ENCODE assay signal across 9 mouse cellular contexts in the genomic region with DNA sequence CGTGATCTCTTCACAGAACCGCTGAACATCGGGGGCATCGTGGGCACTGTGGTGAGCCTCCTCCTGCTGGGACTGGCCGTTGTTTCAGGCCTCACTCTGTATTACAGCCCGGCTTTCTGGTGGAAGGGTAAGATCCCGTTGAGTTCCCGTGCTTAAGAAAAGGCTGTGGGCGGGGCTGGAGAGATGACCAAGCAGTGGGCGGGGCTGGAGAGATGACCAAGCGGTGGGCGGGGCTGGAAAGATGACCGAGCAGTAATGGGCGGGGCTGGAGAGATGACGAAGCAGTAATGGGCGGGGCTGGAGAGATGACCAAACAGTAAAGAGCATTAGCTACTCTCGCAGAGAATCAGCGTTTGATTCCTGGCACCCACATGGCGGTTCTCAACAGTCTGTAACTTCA. TPM values are rescaled to one million over a fixed set of nuclear protein-coding genes. Genes with fewer than 3 reads are reported as not detected.
DNase-seq lines count a peak whose midpoint lies in the region; ATAC-seq and TF ChIP-seq lines count a peak whose summit lies in the region.
"Had no signal": no experiment of that assay in that cellular context is flagged by ENCODE, and none has a peak within 500 bp of the region (broad histone marks: within the 10 kb centered on the region; RNA-seq: fewer than 3 reads in every experiment).

No protein-coding gene starts in this region.

- H3K4me3 ChIP-seq in intestine, embryonic 15.5 days (replicated peaks) = no peak overlapping the region
- H3K4me3 ChIP-seq in liver, adult 2 months (ENCODE audit: insufficient read depth, low read depth, low read length) = no peak overlapping the region
- H3K4me3 ChIP-seq in midbrain, embryonic 14.5 days (replicated peaks; ENCODE audit: low read depth, low read length) = no peak overlapping the region

- 31% methylated on average over 19 of the region's 19 CpGs for WGBS in intestine, embryonic 15.5 days
- 69% methylated on average over 19 of the region's 19 CpGs for WGBS in liver, adult 2 months
- 28% methylated on average over 19 of the region's 19 CpGs for WGBS in midbrain, embryonic 14.5 days

- H3K27ac ChIP-seq in intestine, embryonic 15.5 days = no peak overlapping the region
- no peak overlapping the region for H3K27ac ChIP-seq in liver, adult 2 months (replicated peaks; ENCODE audit: insufficient read depth, low read depth, low read length)
- no peak overlapping the region for H3K27ac ChIP-seq in midbrain, embryonic 14.5 days (replicated peaks; ENCODE audit: low read depth, low read length)
- H3K27ac ChIP-seq: macrophage had no signal

- H3K9ac ChIP-seq in intestine, embryonic 15.5 days = no peak overlapping the region
- H3K9ac ChIP-seq in liver, adult 2 months (ENCODE audit: low read depth, low read length) = no peak overlapping the region
- no peak overlapping the region for H3K9ac ChIP-seq in midbrain, embryonic 14.5 days (replicated peaks; ENCODE audit: low read length)

- no peaks in the 10 kb centered on the region for H3K9me3 ChIP-seq in intestine, embryonic 15.5 days
- H3K9me3 ChIP-seq in midbrain, embryonic 14.5 days (ENCODE audit: control insufficient read depth, low read length) = no peaks in the 10 kb centered on the region

- no peak overlapping the region for H3K4me2 ChIP-seq in intestine, embryonic 15.5 days (replicated peaks)
- peak overlapping the region; percentile 14; the same call in 1 of the 2 replicates for H3K4me2 ChIP-seq in midbrain, embryonic 14.5 days (ENCODE audit: low read length)

- intact Hi-C loops in heart, postnatal 25 days (cut with DNase I) = no loop called here

- peak; percentile 73 for ATAC-seq in intestine, embryonic 15.5 days
- ATAC-seq in midbrain, embryonic 14.5 days (ENCODE audit: low FRiP score, low TSS enrichment) = peak; percentile 46; the same call in 1 of the 2 replicates

- TF ChIP-seq POLR2A in liver, adult 2 months (IDR thresholded peaks at IDR 0.05; ENCODE audit: extremely low read depth, insufficient read depth, low read length) = no peak

- peak; percentile 49 to 52 for DNase-seq in heart, adult 18-20 months
- DNase-seq in heart, postnatal 25 days (ENCODE audit: low spot score) = no peak
- peak; percentile 54 for DNase-seq in cerebellum, adult 9-11 months
- DNase-seq in gastrocnemius, adult 18-20 months (ENCODE audit: low spot score) = peak; percentile 64
- peak; percentile 11 for DNase-seq in liver, adult 2 months (ENCODE audit: extremely low read depth, low read depth, low spot score)
- peak; percentile 77 for DNase-seq in midbrain, embryonic 14.5 days
- DNase-seq in urinary bladder, postnatal 36 days (ENCODE audit: low spot score in 2 of 2) = peak; percentile 62 to 66

- H3K36me3 ChIP-seq in intestine, embryonic 15.5 days = peaks cover 17% of the 10 kb centered on the region; the same call in 1 of the 2 replicates
- H3K36me3 ChIP-seq in liver, adult 2 months (ENCODE audit: control insufficient read depth, insufficient read depth, low read length) = no peaks in the 10 kb centered on the region
- H3K36me3 ChIP-seq in midbrain, embryonic 14.5 days (ENCODE audit: control insufficient read depth, insufficient read depth, low read length) = no peaks in the 10 kb centered on the region

- no peaks in the 10 kb centered on the region for H3K4me1 ChIP-seq in intestine, embryonic 15.5 days (replicated peaks)
- H3K4me1 ChIP-seq in liver, adult 2 months (ENCODE audit: control insufficient read depth, insufficient read depth, low read length) = no peaks in the 10 kb centered on the region
- H3K4me1 ChIP-seq in midbrain, embryonic 14.5 days (ENCODE audit: control insufficient read depth, insufficient read depth, low read length) = no peaks in the 10 kb centered on the region

- no peaks in the 10 kb centered on the region for H3K27me3 ChIP-seq in intestine, embryonic 15.5 days (replicated peaks)
- H3K27me3 ChIP-seq in liver, adult 2 months (ENCODE audit: control insufficient read depth, insufficient read depth, low read length) = no peaks in the 10 kb centered on the region
- no peaks in the 10 kb centered on the region for H3K27me3 ChIP-seq in midbrain, embryonic 14.5 days (ENCODE audit: control insufficient read depth, insufficient read depth, low read length)

- no peaks in the 10 kb centered on the region for H3K79me2 ChIP-seq in liver, adult 2 months (ENCODE audit: control insufficient read depth, insufficient read depth, low read length)

- TF ChIP-seq CTCF in liver, adult 2 months (IDR thresholded peaks at IDR 0.05; ENCODE audit: low read depth, low read length) = no peak

RNA-seq across cellular contexts. Expression of a gene that starts 8.8 kb away (rescaled TPM):
- total RNA-seq in heart, adult 18-20 months (2021) = 100 to 1,000 TPM in 1 of 2 experiments, 10 to 100 TPM in 1; 95.7 to 123 TPM
- 10 to 100 TPM; 98.6 to 98.9 TPM for total RNA-seq in heart, postnatal 25 days (2021)
- total RNA-seq in gastrocnemius, adult 18-20 months (2021) = 100 to 1,000 TPM in 1 of 2 experiments, 10 to 100 TPM in 1; 94.9 to 120 TPM
- polyA plus RNA-seq in intestine, embryonic 15.5 days (2015; fragmentation: Nextera tagmentation; extraction: Ambion mirVana) = 82.6 and 94.5 TPM in 2 replicates
- 27.9 and 41.8 TPM in 2 replicates for total RNA-seq in liver, adult 2 months (2014; rRNA removed)
- 70.9 and 87.9 TPM in 2 replicates for polyA plus RNA-seq in liver, adult 2 months (2012; rRNA removed)
- polyA plus RNA-seq in midbrain, embryonic 14.5 days (2014; fragmentation: Nextera tagmentation; extraction: Ambion mirVana) = 238 and 242 TPM in 2 replicates

RNA-seq across cellular contexts. Expression of a gene that starts 29.4 kb away (rescaled TPM):
- total RNA-seq in heart, adult 18-20 months (2021) = 1 to 10 TPM; 7.2 to 7.7 TPM
- total RNA-seq in heart, postnatal 25 days (2021) = 10 to 100 TPM; 11.1 to 12.9 TPM
- 1 to 10 TPM; 5.7 to 6.9 TPM for total RNA-seq in gastrocnemius, adult 18-20 months (2021)
- polyA plus RNA-seq in intestine, embryonic 15.5 days (2015; fragmentation: Nextera tagmentation; extraction: Ambion mirVana) = 14.1 and 16.8 TPM in 2 replicates
- total RNA-seq in liver, adult 2 months (2014; rRNA removed) = 1.5 and 1.8 TPM in 2 replicates
- 2.5 and 4.5 TPM in 2 replicates for polyA plus RNA-seq in liver, adult 2 months (2012; rRNA removed)
- 0.24 and 1.3 TPM in 2 replicates for polyA plus RNA-seq in midbrain, embryonic 14.5 days (2014; fragmentation: Nextera tagmentation; extraction: Ambion mirVana)

RNA-seq across cellular contexts. Expression of a gene that starts 40.6 kb away (rescaled TPM):
- total RNA-seq in heart, adult 18-20 months (2021) = 1 to 10 TPM; 2.4 to 4.0 TPM
- total RNA-seq in heart, postnatal 25 days (2021) = 1 to 10 TPM; 2.9 to 6.0 TPM
- 1 to 10 TPM; 1.4 to 1.9 TPM for total RNA-seq in gastrocnemius, adult 18-20 months (2021)
- polyA plus RNA-seq in intestine, embryonic 15.5 days (2015; fragmentation: Nextera tagmentation; extraction: Ambion mirVana) = 95.5 and 104 TPM in 2 replicates
- total RNA-seq in liver, adult 2 months (2014; rRNA removed) = 6.1 and 10.7 TPM in 2 replicates
- 11.1 and 12.3 TPM in 2 replicates for polyA plus RNA-seq in liver, adult 2 months (2012; rRNA removed)
- polyA plus RNA-seq in midbrain, embryonic 14.5 days (2014; fragmentation: Nextera tagmentation; extraction: Ambion mirVana) = 23.0 and 30.7 TPM in 2 replicates
